In the genomic region with DNA sequence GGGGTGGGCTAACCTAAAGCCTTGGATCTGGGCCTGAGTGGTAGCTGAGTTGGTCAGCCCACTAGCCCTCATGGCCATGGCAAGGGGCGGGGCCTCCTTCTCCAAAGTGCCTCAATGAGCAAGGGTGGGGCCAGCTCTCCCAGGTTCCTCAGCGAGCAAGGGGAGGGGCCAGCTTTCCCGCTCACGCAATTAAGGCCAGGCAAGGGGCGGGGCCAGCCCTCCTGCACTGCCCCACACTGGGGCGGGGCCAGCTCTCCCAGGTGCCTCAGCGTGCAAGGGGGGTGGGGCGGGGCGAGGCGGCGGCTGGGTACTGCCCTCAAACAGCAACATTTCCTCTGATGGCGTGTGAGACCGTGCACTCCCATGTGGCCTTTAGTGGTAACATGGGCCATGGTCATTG, we compare ENCODE assay signal across 13 mouse cellular contexts. TPM values are rescaled to one million over a fixed set of nuclear protein-coding genes. Genes with fewer than 3 reads are reported as not detected.
DNase-seq lines count a peak whose midpoint lies in the region; ATAC-seq lines count a peak whose summit lies in the region.
"Had no signal": no experiment of that assay in that cellular context is flagged by ENCODE, and none has a peak within 500 bp of the region (broad histone marks: within the 10 kb centered on the region; RNA-seq: fewer than 3 reads in every experiment).

No protein-coding gene starts in this region.

- no peak overlapping the region for H3K4me3 ChIP-seq in intestine, embryonic 15.5 days (replicated peaks)
- no peak overlapping the region for H3K4me3 ChIP-seq in intestine, embryonic 16.5 days (ENCODE audit: low read length)
- no peak overlapping the region for H3K4me3 ChIP-seq in embryonic facial prominence, embryonic 13.5 days

- H3K27ac ChIP-seq in intestine, embryonic 15.5 days = no peak overlapping the region
- no peak overlapping the region for H3K27ac ChIP-seq in intestine, embryonic 16.5 days (ENCODE audit: low read length)
- H3K27ac ChIP-seq in embryonic facial prominence, embryonic 13.5 days = no peak overlapping the region
- H3K27ac ChIP-seq: liver, embryonic 14.5 days had no signal

- H3K27me3 ChIP-seq in intestine, embryonic 15.5 days (replicated peaks) = peaks cover 3% of the 10 kb centered on the region; the same call in 1 of the 2 replicates
- no peaks in the 10 kb centered on the region for H3K27me3 ChIP-seq in intestine, embryonic 16.5 days (replicated peaks; ENCODE audit: control insufficient read depth, insufficient read depth, low read length)
- H3K27me3 ChIP-seq in embryonic facial prominence, embryonic 13.5 days = peaks cover 25% of the 10 kb centered on the region

- no peaks in the 10 kb centered on the region for H3K4me1 ChIP-seq in intestine, embryonic 15.5 days (replicated peaks)
- no peaks in the 10 kb centered on the region for H3K4me1 ChIP-seq in intestine, embryonic 16.5 days (ENCODE audit: control insufficient read depth, insufficient read depth, low read length)
- H3K4me1 ChIP-seq in embryonic facial prominence, embryonic 13.5 days = no peaks in the 10 kb centered on the region

- H3K4me2 ChIP-seq in intestine, embryonic 15.5 days (replicated peaks) = no peak overlapping the region
- no peak overlapping the region for H3K4me2 ChIP-seq in intestine, embryonic 16.5 days (ENCODE audit: low read depth, low read length)
- 0 out of 2 replicates have a peak overlapping the region, but pooled peaks have one; percentile 9 for H3K4me2 ChIP-seq in embryonic facial prominence, embryonic 13.5 days

- H3K9ac ChIP-seq in intestine, embryonic 15.5 days = no peak overlapping the region
- no peak overlapping the region for H3K9ac ChIP-seq in intestine, embryonic 16.5 days (ENCODE audit: low read depth, low read length)
- no peak overlapping the region for H3K9ac ChIP-seq in embryonic facial prominence, embryonic 13.5 days
- H3K9ac ChIP-seq: liver, embryonic 14.5 days had no signal

- no peaks in the 10 kb centered on the region for H3K36me3 ChIP-seq in intestine, embryonic 15.5 days
- no peaks in the 10 kb centered on the region for H3K36me3 ChIP-seq in intestine, embryonic 16.5 days (ENCODE audit: control insufficient read depth, insufficient read depth, low read length)
- no peaks in the 10 kb centered on the region for H3K36me3 ChIP-seq in embryonic facial prominence, embryonic 13.5 days

- 52% methylated on average over 7 of the region's 13 CpGs for WGBS in intestine, embryonic 15.5 days
- WGBS in intestine, embryonic 16.5 days = 37% methylated on average over 11 of the region's 13 CpGs
- 32% methylated on average over 13 of the region's 13 CpGs for WGBS in embryonic facial prominence, embryonic 13.5 days

- ATAC-seq in intestine, embryonic 15.5 days = 0 out of 2 replicates have a peak, but pooled peaks have one; percentile 36
- no peak for ATAC-seq in intestine, embryonic 16.5 days
- ATAC-seq in embryonic facial prominence, embryonic 13.5 days (ENCODE audit: insufficient number of reproducible peaks, insufficient read depth, low FRiP score, low TSS enrichment, low read depth) = no peak

- DNase-seq in thymus, postnatal 14 days = peak; percentile 2
- no peak for DNase-seq in thymus, adult 18-20 months
- DNase-seq in ovary, adult 18-20 months (ENCODE audit: low spot score) = no peak
- DNase-seq in adrenal gland, adult (ENCODE audit: inconsistent age in 2 of 2, low spot score in 1 of 2) = no peak
- DNase-seq: adrenal gland, postnatal 25 days; kidney, adult 11 months had no signal

- no peaks in the 10 kb centered on the region for H3K9me3 ChIP-seq in intestine, embryonic 15.5 days
- H3K9me3 ChIP-seq in intestine, embryonic 16.5 days (ENCODE audit: control insufficient read depth, low read length) = no peaks in the 10 kb centered on the region
- H3K9me3 ChIP-seq in embryonic facial prominence, embryonic 13.5 days = no peaks in the 10 kb centered on the region

RNA-seq across cellular contexts. Expression of a gene that starts 9.2 kb away (rescaled TPM):
- 0.35 and 0.36 TPM in 2 replicates for polyA plus RNA-seq in intestine, embryonic 15.5 days (2015; fragmentation: Nextera tagmentation; extraction: Ambion mirVana)
- 0.17 and 0.23 TPM in 2 replicates for polyA plus RNA-seq in intestine, embryonic 16.5 days (2015; fragmentation: Nextera tagmentation; extraction: Ambion mirVana)
- polyA plus RNA-seq in embryonic facial prominence, embryonic 13.5 days (2015; fragmentation: Nextera tagmentation; extraction: Ambion mirVana) = 0.53 and 0.80 TPM in 2 replicates
- polyA plus RNA-seq: heart, postnatal 0 days had no signal

RNA-seq across cellular contexts. Expression of a gene that starts 16.8 kb away (rescaled TPM):
- not detected in 2 replicates for polyA plus RNA-seq in intestine, embryonic 15.5 days (2015; fragmentation: Nextera tagmentation; extraction: Ambion mirVana)
- polyA plus RNA-seq in intestine, embryonic 16.5 days (2015; fragmentation: Nextera tagmentation; extraction: Ambion mirVana) = not detected in 2 replicates
- polyA plus RNA-seq in embryonic facial prominence, embryonic 13.5 days (2015; fragmentation: Nextera tagmentation; extraction: Ambion mirVana) = not detected in 2 replicates
- polyA plus RNA-seq: cortical plate, adult 2 months; heart, postnatal 0 days; stomach, embryonic 16.5 days had no signal

RNA-seq across cellular contexts. Expression of a gene that starts 48.7 kb away (rescaled TPM):
- polyA plus RNA-seq in intestine, embryonic 15.5 days (2015; fragmentation: Nextera tagmentation; extraction: Ambion mirVana) = 4.4 and 5.0 TPM in 2 replicates
- 4.5 and 4.7 TPM in 2 replicates for polyA plus RNA-seq in intestine, embryonic 16.5 days (2015; fragmentation: Nextera tagmentation; extraction: Ambion mirVana)
- polyA plus RNA-seq in embryonic facial prominence, embryonic 13.5 days (2015; fragmentation: Nextera tagmentation; extraction: Ambion mirVana) = 4.2 and 4.4 TPM in 2 replicates
